Mouse (Mus musculus) olfactory bulb, adult 2 months (tissue): ENCODE measurements around the gene Ppwd1.

Experiments
- CTCF ChIP-seq: fragments of 200-500 bp; IDR thresholded peaks from 2 replicates; pipeline ENCODE4 v1.5.1; 2012; ENCODE audit warnings: low read depth, mild to moderate bottlenecking, low read length, moderate library complexity; ENCODE audit not compliant: insufficient read depth
- POLR2A ChIP-seq: fragments of 200-500 bp; IDR thresholded peaks from 2 replicates; pipeline ENCODE4 v1.6.1; 2012; ENCODE audit warnings: mild to moderate bottlenecking, low read depth, low read length, moderate library complexity; ENCODE audit not compliant: insufficient read depth

DNA sequence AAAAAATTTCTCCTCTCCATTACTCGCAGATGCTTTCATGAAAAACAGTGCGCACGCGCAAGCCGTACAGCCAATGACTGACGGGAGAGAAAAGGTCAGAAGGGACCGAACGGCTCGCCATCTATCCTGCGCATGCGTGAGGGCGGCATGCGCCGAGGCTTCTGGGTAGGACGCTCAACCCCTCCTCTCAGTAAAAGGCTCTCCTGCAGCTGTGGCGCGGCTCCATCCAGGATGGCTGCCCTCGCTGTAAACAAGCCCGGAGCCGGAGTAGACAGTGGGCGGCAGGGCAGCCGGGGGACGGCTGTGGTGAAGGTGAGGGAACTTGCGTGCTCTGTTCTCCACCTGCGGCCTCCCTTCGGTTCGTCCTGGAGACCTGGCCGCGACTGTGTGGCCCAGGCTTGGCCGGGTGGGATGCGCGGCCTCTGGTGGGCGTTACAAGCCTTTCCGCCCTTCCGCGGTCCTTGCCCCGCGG lies 50.0 kb downstream of the Ppwd1 start, which contains the start of gene Trim23:
- TF ChIP-seq CTCF (no peak), POLR2A (peak; percentile 85)
